ENCODE assay signal across 8 mouse cellular contexts in the genomic region with DNA sequence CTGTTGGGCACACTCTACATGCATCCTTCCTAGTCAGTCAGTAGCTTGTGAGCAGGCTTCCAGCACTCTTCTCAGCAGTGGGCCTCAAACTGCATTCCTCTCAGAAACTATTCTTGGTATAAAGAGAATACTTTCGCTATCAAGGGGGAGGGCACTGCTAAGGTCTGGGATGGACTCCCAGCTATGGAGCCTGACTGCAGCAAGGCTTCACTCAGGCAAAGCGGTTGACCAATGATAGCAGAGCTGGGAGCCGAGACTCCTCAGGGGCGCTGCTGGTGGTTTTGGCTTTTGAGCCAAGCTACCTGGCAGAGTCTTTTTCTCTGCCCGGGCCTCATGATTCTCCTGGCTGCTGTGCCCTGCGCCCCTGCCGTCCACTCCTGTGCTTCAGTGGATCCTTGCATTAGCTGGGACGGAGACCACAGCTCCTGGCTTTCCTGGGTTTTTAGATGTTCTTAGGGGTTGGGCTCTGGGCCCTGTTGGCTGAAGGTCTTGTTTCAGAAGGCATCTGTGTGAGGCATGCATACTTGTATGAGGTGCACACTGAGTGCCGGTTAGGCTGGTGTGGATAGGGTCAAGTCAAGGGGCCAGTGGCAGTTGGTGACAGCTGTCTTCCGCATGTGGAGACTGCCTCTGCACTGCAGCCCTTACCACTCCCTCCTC. TPM values are rescaled to one million over a fixed set of nuclear protein-coding genes. Genes with fewer than 3 reads are reported as not detected.
DNase-seq lines count a peak whose midpoint lies in the region; ATAC-seq lines count a peak whose summit lies in the region.

No protein-coding gene starts in this region.

- peak overlapping the region; percentile 19; the same call in 1 of the 2 replicates for H3K9ac ChIP-seq in midbrain, embryonic 13.5 days (replicated peaks)
- no peak overlapping the region for H3K9ac ChIP-seq in midbrain, embryonic 15.5 days
- peak overlapping the region; percentile 31; the same call in 1 of the 2 replicates for H3K9ac ChIP-seq in heart, embryonic 11.5 days (ENCODE audit: low read depth, low read length)

- H3K36me3 ChIP-seq in midbrain, embryonic 13.5 days = no peaks in the 10 kb centered on the region; the same call in 1 of the 2 replicates
- H3K36me3 ChIP-seq in midbrain, embryonic 15.5 days (replicated peaks) = no peaks in the 10 kb centered on the region
- H3K36me3 ChIP-seq in heart, embryonic 11.5 days (ENCODE audit: control insufficient read depth, insufficient read depth, low read length) = no peaks in the 10 kb centered on the region

- peak overlapping the region; percentile 51; the same call in 1 of the 2 replicates for H3K27ac ChIP-seq in midbrain, embryonic 13.5 days
- no peak overlapping the region for H3K27ac ChIP-seq in midbrain, embryonic 15.5 days
- H3K27ac ChIP-seq in heart, embryonic 11.5 days (ENCODE audit: low read depth, low read length) = peak overlapping the region; percentile 99

- H3K9me3 ChIP-seq in midbrain, embryonic 13.5 days = no peaks in the 10 kb centered on the region
- H3K9me3 ChIP-seq in midbrain, embryonic 15.5 days = no peaks in the 10 kb centered on the region
- no peaks in the 10 kb centered on the region for H3K9me3 ChIP-seq in heart, embryonic 11.5 days (replicated peaks; ENCODE audit: control insufficient read depth, low read length)

- H3K27me3 ChIP-seq in midbrain, embryonic 13.5 days = no peaks in the 10 kb centered on the region
- no peaks in the 10 kb centered on the region for H3K27me3 ChIP-seq in midbrain, embryonic 15.5 days (replicated peaks)
- no peaks in the 10 kb centered on the region for H3K27me3 ChIP-seq in heart, embryonic 11.5 days (ENCODE audit: control insufficient read depth, insufficient read depth, low read length)

- 0 out of 2 replicates have a peak overlapping the region, but pooled peaks have one; percentile 6 for H3K4me2 ChIP-seq in midbrain, embryonic 13.5 days (replicated peaks)
- H3K4me2 ChIP-seq in midbrain, embryonic 15.5 days = no peak overlapping the region
- H3K4me2 ChIP-seq in heart, embryonic 11.5 days = peak overlapping the region; percentile 53

- 49% methylated on average over 10 of the region's 10 CpGs for WGBS in midbrain, embryonic 13.5 days
- 50% methylated on average over 10 of the region's 10 CpGs for WGBS in midbrain, embryonic 15.5 days
- WGBS in heart, embryonic 11.5 days (ENCODE audit: insufficient replicate concordance) = 16% methylated on average over 10 of the region's 10 CpGs

- peak; percentile 42 for DNase-seq in kidney, adult 9 months
- peak; percentile 81 for DNase-seq in lung, postnatal 10 days
- peak; percentile 39 for DNase-seq in testis, postnatal 14 days (ENCODE audit: low spot score)
- DNase-seq in layer of hippocampus, adult 11-12 months (ENCODE audit: low spot score) = no peak
- no peak for DNase-seq in thymus, postnatal 4 days

- no peak overlapping the region for H3K4me3 ChIP-seq in midbrain, embryonic 13.5 days (replicated peaks)
- H3K4me3 ChIP-seq in midbrain, embryonic 15.5 days = no peak overlapping the region
- no peak overlapping the region for H3K4me3 ChIP-seq in heart, embryonic 11.5 days (ENCODE audit: low read depth, low read length)

- ATAC-seq in midbrain, embryonic 13.5 days = no peak
- ATAC-seq in midbrain, embryonic 15.5 days (replicated peaks) = no peak
- ATAC-seq in heart, embryonic 11.5 days (replicated peaks; ENCODE audit: insufficient number of reproducible peaks, low FRiP score, low TSS enrichment) = peak; percentile 78

- H3K4me1 ChIP-seq in midbrain, embryonic 13.5 days (replicated peaks) = peaks cover 98% of the 10 kb centered on the region
- H3K4me1 ChIP-seq in midbrain, embryonic 15.5 days = peaks cover 87% of the 10 kb centered on the region
- H3K4me1 ChIP-seq in heart, embryonic 11.5 days (ENCODE audit: control insufficient read depth, insufficient read depth, low read length) = peaks cover 88% of the 10 kb centered on the region

RNA-seq across cellular contexts. Expression of a gene that starts 28.6 kb away (rescaled TPM):
- 68.7 and 73.0 TPM in 2 replicates for polyA plus RNA-seq in midbrain, embryonic 13.5 days (2015; fragmentation: Nextera tagmentation; extraction: Ambion mirVana)
- 71.1 and 76.9 TPM in 2 replicates for polyA plus RNA-seq in midbrain, embryonic 15.5 days (2015; fragmentation: Nextera tagmentation; extraction: Ambion mirVana)
- 19.9 and 24.8 TPM in 2 replicates for polyA plus RNA-seq in heart, embryonic 11.5 days (2014; fragmentation: Nextera tagmentation; extraction: Ambion mirVana)

Comparison
In these comparisons a context has a peak if more than half of its experiments do, and no peak if none do; other contexts are left out.
1. DNase-seq: peak in kidney, adult 9 months (single experiment), lung, postnatal 10 days (single experiment) and testis, postnatal 14 days (single experiment); none in layer of hippocampus, adult 11-12 months (single experiment) and thymus, postnatal 4 days (single experiment).